Mouse (Mus musculus): Measurements from ENCODE around the gene Magi2.

Magi2 gene

GRCm38 (mm10) chr5:20068921-20069486 is 842.2 kb downstream of the Magi2 start:
- in situ Hi-C loops (cut with MboI, MseI) = no loop called here

GRCm38 (mm10) chr5:20074101-20074500 is 847.3 kb downstream of the Magi2 start:
- in situ Hi-C loops (cut with MboI, MseI) = no loop called here

GRCm38 (mm10) chr5:20074867-20075266 is 848.0 kb downstream of the Magi2 start:
- in situ Hi-C loops (cut with MboI, MseI) = no loop called here

GRCm38 (mm10) chr5:20078931-20079330 is 852.1 kb downstream of the Magi2 start:
- in situ Hi-C loops (cut with MboI, MseI) = no loop called here

- in situ Hi-C loops (cut with MboI, MseI) = no loop called here
Measured at GRCm38 (mm10) chr5:20080605-20081309, 853.9 kb downstream of the Magi2 start.

GRCm38 (mm10) chr5:20082368-20082767 is 855.5 kb downstream of the Magi2 start:
- in situ Hi-C loops (cut with MboI, MseI) = no loop called here

- in situ Hi-C loops (cut with MboI, MseI) = no loop called here
Measured at GRCm38 (mm10) chr5:20087083-20087482, 860.2 kb downstream of the Magi2 start.

- in situ Hi-C loops (cut with MboI, MseI) = no loop called here
Measured at GRCm38 (mm10) chr5:20103869-20104268, 877.0 kb downstream of the Magi2 start.

- in situ Hi-C loops (cut with MboI, MseI) = no loop called here
Measured at GRCm38 (mm10) chr5:20104496-20104895, 877.7 kb downstream of the Magi2 start.

GRCm38 (mm10) chr5:20109496-20109895 is 882.7 kb downstream of the Magi2 start:
- in situ Hi-C loops (cut with MboI, MseI) = no loop called here

GRCm38 (mm10) chr5:20117156-20117555 is 890.3 kb downstream of the Magi2 start:
- in situ Hi-C loops (cut with MboI, MseI) = no loop called here

- in situ Hi-C loops (cut with MboI, MseI) = no loop called here
Measured at GRCm38 (mm10) chr5:20140235-20140634, 913.4 kb downstream of the Magi2 start.

GRCm38 (mm10) chr5:20140662-20141444 is 914.0 kb downstream of the Magi2 start:
- in situ Hi-C loops (cut with MboI, MseI) = no loop called here

GRCm38 (mm10) chr5:20153359-20154125 is 926.7 kb downstream of the Magi2 start:
- in situ Hi-C loops (cut with MboI, MseI) = no loop called here

- in situ Hi-C loops (cut with MboI, MseI) = no loop called here
Measured at GRCm38 (mm10) chr5:20196765-20197164, 969.9 kb downstream of the Magi2 start.

- in situ Hi-C loops (cut with MboI, MseI) = no loop called here
Measured at GRCm38 (mm10) chr5:20197395-20197794, 970.6 kb downstream of the Magi2 start.

- in situ Hi-C loops (cut with MboI, MseI) = no loop called here
Measured at GRCm38 (mm10) chr5:20201348-20201747, 974.5 kb downstream of the Magi2 start.

GRCm38 (mm10) chr5:20208110-20208509 is 981.3 kb downstream of the Magi2 start:
- in situ Hi-C loops (cut with MboI, MseI) = no loop called here

GRCm38 (mm10) chr5:20213299-20213698 is 986.5 kb downstream of the Magi2 start:
- in situ Hi-C loops (cut with MboI, MseI) = no loop called here

GRCm38 (mm10) chr5:20226471-20227210 is 999.8 kb downstream of the Magi2 start:
- in situ Hi-C loops (cut with MboI, MseI) = no loop called here

Data from T-helper 17 cell (primary cell).